Mouse (Mus musculus): ENCODE results near the gene Taf1c.

Gene Taf1c

DNA sequence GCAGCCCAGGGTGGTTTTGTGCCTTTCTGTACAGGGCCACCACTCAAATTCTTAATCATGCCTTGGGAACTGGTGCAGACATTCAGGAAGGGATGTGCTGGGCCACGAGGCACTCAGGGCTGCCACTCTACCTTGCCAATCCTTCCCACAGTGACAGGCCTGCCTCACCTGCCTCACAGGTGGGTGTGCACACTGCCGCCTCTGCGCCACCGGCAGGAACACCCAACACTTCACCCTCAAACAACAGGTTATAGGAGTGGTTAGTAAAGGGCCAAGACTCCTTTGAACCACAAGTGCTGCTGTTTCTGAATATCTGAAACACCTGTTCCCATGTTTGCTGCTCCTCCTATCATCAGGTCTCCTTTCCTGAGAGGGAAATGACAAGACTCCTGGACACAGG, 32.6 kb downstream of the Taf1c start:
- DNase-seq (ENCODE audit: low spot score), result no peak

DNA sequence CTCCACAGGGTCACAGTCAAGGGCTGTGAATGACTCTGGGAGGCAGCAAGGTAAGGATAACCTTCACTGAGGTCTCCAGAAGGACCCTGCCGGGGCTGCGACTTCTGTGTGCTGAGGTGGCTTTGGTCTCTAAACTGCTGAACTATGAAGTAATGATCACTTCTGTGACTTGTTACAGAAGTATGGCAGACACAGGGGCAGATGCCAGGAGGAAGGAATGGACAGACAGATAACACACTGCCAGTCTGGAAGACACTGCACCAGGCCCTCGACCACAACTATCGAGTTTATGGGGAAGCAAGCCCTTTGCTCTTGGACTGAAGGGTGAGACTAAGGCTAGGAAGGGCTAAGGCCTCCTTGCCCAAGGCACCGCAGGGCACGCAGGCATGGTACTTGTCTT, 33.9 kb downstream of the Taf1c start:
- no peak for DNase-seq (ENCODE audit: low spot score)

- no peak for DNase-seq (ENCODE audit: low spot score)
Measured at GRCm38 (mm10) chr8:119569881-119570280, 35.1 kb downstream of the Taf1c start.

GRCm38 (mm10) chr8:119568951-119569350, 36.1 kb downstream of the Taf1c start:
- DNase-seq (ENCODE audit: low spot score), result no peak

DNA sequence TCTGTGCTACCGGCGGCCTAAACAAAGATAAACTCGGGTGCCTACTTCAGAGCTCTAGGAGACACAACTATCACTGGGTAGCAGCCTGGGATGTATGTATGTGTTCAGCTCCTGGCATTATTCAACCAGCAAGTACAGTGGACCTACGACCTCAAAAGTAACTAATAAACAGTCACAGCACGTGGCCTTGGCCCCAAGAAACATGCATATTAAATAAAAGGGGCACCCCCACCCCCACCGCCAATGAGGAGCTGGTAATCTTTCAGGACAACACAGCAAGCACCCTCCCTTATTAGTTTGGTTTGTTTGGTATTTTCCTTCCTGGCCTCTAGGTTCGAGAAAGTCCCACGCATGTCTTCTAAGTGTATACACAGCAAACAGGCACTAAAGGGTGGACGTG, 36.8 kb downstream of the Taf1c start:
- no peak for DNase-seq (ENCODE audit: low spot score)

- no peak for DNase-seq (ENCODE audit: low spot score)
Measured at GRCm38 (mm10) chr8:119566367-119566766, 38.7 kb downstream of the Taf1c start.

GRCm38 (mm10) chr8:119563849-119564251, 41.2 kb downstream of the Taf1c start:
- DNase-seq (ENCODE audit: low spot score), result no peak

DNA sequence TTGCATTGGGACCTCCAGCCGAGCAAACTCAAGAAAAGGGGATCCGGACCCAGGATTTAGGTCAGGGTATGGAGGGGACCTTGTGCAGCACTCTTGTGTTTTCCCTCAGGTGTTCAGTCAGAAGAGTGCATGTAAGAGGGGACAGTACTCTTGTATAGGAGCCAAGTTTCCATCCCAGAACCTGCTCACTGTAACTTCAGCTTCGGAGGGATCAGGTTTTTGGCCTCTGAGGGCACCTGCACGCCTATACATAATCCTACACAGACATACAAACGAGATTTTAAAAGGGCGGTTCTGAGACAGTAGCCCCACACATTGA, 45.7 kb downstream of the Taf1c start:
- DNase-seq (ENCODE audit: low spot score), result no peak

DNA sequence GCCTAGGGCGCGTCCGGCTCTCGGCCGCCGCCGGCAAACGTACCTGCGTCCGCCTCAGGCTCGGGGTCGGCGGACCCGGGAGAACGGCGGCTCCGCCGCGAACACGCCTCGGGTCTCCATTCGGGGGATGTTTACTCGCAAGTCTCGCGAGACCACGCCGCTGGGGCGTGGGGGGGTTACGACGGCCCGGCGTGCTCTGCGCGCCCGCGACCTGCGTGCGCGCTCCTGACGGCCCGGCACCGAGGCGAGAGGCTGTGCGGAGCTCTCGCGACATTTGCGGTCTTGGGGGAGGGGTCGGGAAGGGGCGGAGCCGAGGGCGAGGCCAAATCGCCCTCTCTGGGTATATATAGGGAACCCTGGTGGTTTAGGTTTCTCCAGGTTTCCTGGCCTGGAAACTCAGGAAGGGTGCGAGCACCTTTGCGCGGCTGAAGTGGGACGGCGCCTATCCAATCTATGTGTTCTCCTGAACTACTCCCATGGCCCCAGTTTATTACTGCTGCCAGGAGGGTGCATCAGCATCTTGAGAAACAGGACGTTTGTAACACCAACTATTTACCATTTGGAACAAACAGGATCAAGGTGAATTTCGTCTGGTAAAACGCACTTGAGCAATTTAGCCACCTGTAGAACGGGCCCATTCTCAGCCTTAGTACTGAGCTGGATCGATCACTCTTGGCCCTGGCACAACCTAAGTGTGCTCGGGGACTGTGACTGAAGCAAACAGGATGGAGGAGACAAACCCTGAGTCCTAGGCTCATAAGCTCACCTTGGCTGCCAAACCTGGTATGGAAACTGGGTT, 46.2 kb downstream of the Taf1c start, which contains the start of gene Mbtps1:
Mbtps1 (minus strand) TSS at position 133 of the 799 bp plus-strand sequence.
- DNase-seq (ENCODE audit: low spot score), result peak; percentile 94

- DNase-seq (ENCODE audit: low spot score), result peak; percentile 81
Measured at GRCm38 (mm10) chr8:119557821-119558602, 47.0 kb downstream of the Taf1c start.

GRCm38 (mm10) chr8:119557132-119557531, 47.9 kb downstream of the Taf1c start:
- DNase-seq (ENCODE audit: low spot score), result no peak

DNA sequence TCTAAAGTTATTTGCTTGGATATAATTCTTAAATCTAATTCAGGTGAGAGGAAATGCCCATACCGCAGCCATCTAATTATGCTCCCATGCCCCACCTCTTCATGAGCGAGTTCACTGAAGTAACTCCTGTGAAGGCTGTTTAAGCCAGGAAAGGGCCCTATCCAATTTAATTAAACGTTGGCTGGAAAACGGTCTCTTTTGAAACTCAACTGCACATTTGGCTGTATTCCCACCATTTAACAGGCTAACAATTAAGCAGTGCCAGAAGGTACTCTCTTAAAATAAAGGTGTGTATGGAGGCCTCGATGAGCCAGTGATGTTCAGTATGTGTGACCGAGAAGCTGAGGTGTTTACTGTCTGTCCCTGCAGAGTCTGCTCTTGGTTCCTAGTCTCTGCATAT, 49.2 kb downstream of the Taf1c start:
- no peak for DNase-seq (ENCODE audit: low spot score)

- DNase-seq (ENCODE audit: low spot score), result no peak
Measured at GRCm38 (mm10) chr8:119552967-119553366, 52.1 kb downstream of the Taf1c start.

- no peak for DNase-seq (ENCODE audit: low spot score)
Measured at GRCm38 (mm10) chr8:119548560-119549113, 56.4 kb downstream of the Taf1c start.

All from embryo, embryonic 10 days (tissue).